Mouse (Mus musculus) lung, adult 2 months (tissue): ENCODE data around the gene Grap2. TPM values are rescaled to one million over a fixed set of nuclear protein-coding genes. Genes with fewer than 3 reads are reported as not detected.
A peak's percentile ranks its signal among the peaks of the same experiment; 100 is the strongest.

Experiments
- DNase-seq: peaks from one replicate; pipeline ENCODE4 v3.0.0; 2022
- H3K4me1 ChIP-seq: fragments of 200-500 bp; 2 replicates; pipeline ENCODE4 v1.6.1; 2011; ENCODE audit warnings: low read length; ENCODE audit not compliant: control insufficient read depth, insufficient read depth
- H3K4me3 ChIP-seq: fragments of 200-500 bp; replicated peaks from 2 replicates; pipeline ENCODE3; 2011; ENCODE audit warnings: low read depth, mild to moderate bottlenecking, control low read depth, low read length; ENCODE audit errors: extremely low read depth
- CTCF ChIP-seq: fragments of 200-500 bp; IDR thresholded peaks from 2 replicates; pipeline ENCODE4 v1.5.1; 2011; ENCODE audit warnings: mild to moderate bottlenecking, low read length, control low read depth; ENCODE audit not compliant: insufficient read depth
- POLR2A ChIP-seq: fragments of 200-500 bp; IDR thresholded peaks from 2 replicates; pipeline ENCODE4 v1.6.1; 2011; ENCODE audit warnings: low read depth, mild to moderate bottlenecking, control low read depth, low read length, borderline replicate concordance; ENCODE audit errors: extremely low read depth
- WGBS: fragments of 180-500 bp; shearing (Covaris S2); methylation state at CpG from one replicate; pipeline ENCODE4 v1.1.7; 2018; 5-methylcytosine and 5-hydroxymethylcytosine counted together
- polyA plus RNA-seq: library from polyadenylated mRNA; depleted of rRNA; stranded (reverse); fragments of >200 nt; gene quantifications from 2 replicates; pipeline ENCODE4 v1.2.3, GENCODE M21; 2012; rRNA removed

The Grap2 gene
- polyA plus RNA-seq, 1 experiment, result 7.3 TPM

DNA sequence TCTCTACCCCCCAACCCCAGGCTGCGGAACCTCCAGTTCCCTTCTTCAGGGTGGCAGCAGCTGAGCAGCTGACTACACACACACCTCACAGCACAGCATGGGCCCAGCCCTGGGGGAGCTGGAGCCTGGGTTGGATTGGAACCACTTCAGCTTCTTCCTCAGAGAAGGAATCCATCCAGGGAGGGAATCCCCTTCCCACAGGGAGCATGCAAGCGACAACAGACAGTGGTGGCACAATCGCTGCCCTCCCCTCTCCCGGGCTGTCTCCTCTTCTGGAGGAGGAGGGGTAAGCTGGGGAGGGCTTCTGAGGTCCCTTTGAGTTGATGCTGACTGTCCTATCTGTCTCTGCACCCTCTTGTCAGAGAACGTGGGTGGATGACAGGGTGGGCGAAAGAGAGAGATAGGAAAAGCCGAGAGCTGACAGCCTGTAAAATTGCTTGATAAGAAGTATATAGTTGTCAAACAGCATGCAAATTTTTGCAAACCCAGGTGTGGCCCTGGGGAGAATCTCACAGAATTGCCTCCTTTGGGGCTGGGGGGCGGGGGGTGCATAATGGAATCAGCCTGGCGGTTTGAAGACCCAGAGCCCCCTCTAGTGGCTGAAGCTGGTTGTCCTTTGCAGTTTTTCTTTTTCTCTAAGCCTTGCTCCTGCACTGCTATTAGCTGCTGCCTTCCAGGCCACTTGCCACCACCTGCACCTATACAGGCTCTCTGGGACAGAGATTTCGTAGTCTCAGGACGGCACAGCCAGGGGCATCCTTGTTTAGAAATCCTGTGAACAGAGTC, 121.9 kb downstream of the Grap2 start:
- no peaks in the 10 kb centered on the region for H3K4me1 ChIP-seq
- WGBS, result 32% methylated on average over 11 of the region's 11 CpGs
- TF ChIP-seq POLR2A, result no peak
- peak; percentile 38; the same call in 1 of the 2 replicates for TF ChIP-seq CTCF
- H3K4me3 ChIP-seq, result no peak overlapping the region
- DNase-seq, result peak; percentile 60

GRCm38 (mm10) chr15:80697564-80697963, 125.2 kb downstream of the Grap2 start:
- no peak for TF ChIP-seq CTCF
- no peak for TF ChIP-seq POLR2A
- Histone ChIP-seq H3K4me1 (peaks cover 3% of the 10 kb centered on the region; the same call in 1 of the 2 replicates), H3K4me3 (no peak overlapping the region)
- 31% methylated on average over 5 of the region's 5 CpGs for WGBS
- DNase-seq, result no peak

GRCm38 (mm10) chr15:80701481-80702257, 129.3 kb downstream of the Grap2 start:
- DNase-seq, result no peak
- TF ChIP-seq POLR2A, result no peak
- TF ChIP-seq CTCF, result no peak
- Histone ChIP-seq H3K4me1 (peaks cover 3% of the 10 kb centered on the region), H3K4me3 (no peak overlapping the region)
- 61% methylated on average over 8 of the region's 8 CpGs for WGBS

Other genes starting within 250 kb of the Grap2 start
- not detected in 2 replicates for gene Enthd1, start 7.4 kb upstream of the Grap2 start, polyA plus RNA-seq
- gene Fam83f, start 99.3 kb downstream of the Grap2 start, polyA plus RNA-seq, result 1.2 and 2.2 TPM in 2 replicates
- gene Tnrc6b, start 138.7 kb downstream of the Grap2 start, polyA plus RNA-seq, result 16.6 TPM in 2 replicates